Mouse (Mus musculus) heart, embryonic 16.5 days (tissue): ENCODE data around the gene Poln. TPM values are rescaled to one million over a fixed set of nuclear protein-coding genes. Genes with fewer than 3 reads are reported as not detected.
A peak's percentile ranks its signal among the peaks of the same experiment; 100 is the strongest.

Source experiments
- ATAC-seq: fragments of 200-750 bp; cut with Nextera tagmentation; replicated peaks from 2 replicates; pipeline ENCODE4 v1.8.0; 2017; ENCODE audit warnings: moderate number of reproducible peaks; ENCODE audit not compliant: insufficient read depth, low FRiP score; ENCODE audit errors: extremely low read depth
- H3K27ac ChIP-seq: fragments of 300-500 bp; sonication (generic); 2 replicates; pipeline ENCODE4 v1.5.1; 2014; ENCODE audit warnings: mild to moderate bottlenecking, low read length, control low read depth, moderate library complexity
- H3K27me3 ChIP-seq: fragments of 300-500 bp; sonication (generic); 2 replicates; pipeline ENCODE4 v1.6.1; 2014; ENCODE audit warnings: low read length, mixed read lengths; ENCODE audit not compliant: control insufficient read depth, insufficient read depth
- H3K36me3 ChIP-seq: fragments of 300-500 bp; sonication (generic); 2 replicates; pipeline ENCODE4 v1.6.1; 2014; ENCODE audit not compliant: control insufficient read depth, insufficient read depth
- H3K4me1 ChIP-seq: fragments of 300-500 bp; sonication (generic); 2 replicates; pipeline ENCODE4 v1.6.1; 2014; ENCODE audit warnings: low read length, mixed read lengths; ENCODE audit not compliant: control insufficient read depth, insufficient read depth
- H3K4me2 ChIP-seq: fragments of 300-500 bp; sonication (generic); 2 replicates; pipeline ENCODE4 v1.6.1; 2014; ENCODE audit warnings: low read depth, mild to moderate bottlenecking, control low read depth, low read length
- H3K4me3 ChIP-seq: fragments of 300-500 bp; sonication (generic); 2 replicates; pipeline ENCODE4 v1.5.1; 2014; ENCODE audit warnings: mild to moderate bottlenecking, control low read depth, low read length
- H3K9ac ChIP-seq: fragments of 300-500 bp; sonication (generic); 2 replicates; pipeline ENCODE4 v1.6.1; 2014; ENCODE audit warnings: low read length, control low read depth
- H3K9me3 ChIP-seq: fragments of 300-500 bp; sonication (generic); replicated peaks from 2 replicates; pipeline ENCODE4 v1.6.1; 2016; ENCODE audit warnings: low read length; ENCODE audit not compliant: control insufficient read depth
- WGBS: fragments of 180-500 bp; shearing (Covaris S2); extraction: QIAGEN DNeasy Blood & Tissue Kit; methylation state at CpG from one replicate; pipeline ENCODE4 v1.1.7; 2014; 5-methylcytosine and 5-hydroxymethylcytosine counted together
- polyA plus RNA-seq: library from polyadenylated mRNA; unstranded; fragments of >200 nt; fragmentation: Nextera tagmentation; extraction: Ambion mirVana; gene quantifications from 2 replicates; pipeline ENCODE4 v1.2.1, GENCODE M21; 2015

Gene Poln
- polyA plus RNA-seq, result 0.22 and 0.55 TPM in 2 replicates

- peak within 1 kb of the TSS; percentile 75 for H3K4me2 ChIP-seq
Measured at GRCm38 (mm10) chr5:34168950-34169891, at the start of gene Poln, which contains the start of gene Haus3. Gene Poln (minus strand): TSS chr5:34169448. Gene Haus3 (minus strand): TSS chr5:34169527.

GRCm38 (mm10) chr5:34218672-34219071 lies 49.4 kb upstream of the Poln start:
- H3K9me3 ChIP-seq, result no peaks in the 10 kb centered on the region
- H3K4me1 ChIP-seq, result peaks cover 24% of the 10 kb centered on the region
- H3K27me3 ChIP-seq, result peaks cover 4% of the 10 kb centered on the region
- H3K36me3 ChIP-seq, result no peaks in the 10 kb centered on the region
- no peak overlapping the region for H3K9ac ChIP-seq
- WGBS, result 58% methylated on average over 5 of the region's 5 CpGs
- H3K4me3 ChIP-seq, result no peak overlapping the region
- no peak for ATAC-seq
- H3K27ac ChIP-seq, result no peak overlapping the region
- no peak overlapping the region for H3K4me2 ChIP-seq

More at GRCm38 (mm10) chr5:34168950-34169891, at the start of gene Poln, which contains the start of gene Haus3:
- Histone ChIP-seq H3K4me3 (peak within 1 kb of the TSS; percentile 64), H3K4me1 (peaks cover 12% of the 10 kb centered on the region), H3K27ac (peak within 1 kb of the TSS; percentile 91), H3K36me3 (peaks cover 13% of the 10 kb centered on the region), H3K9ac (peak within 1 kb of the TSS; percentile 77), H3K27me3 (no peaks in the 10 kb centered on the region), H3K9me3 (no peaks in the 10 kb centered on the region)
- ATAC-seq, result peak; percentile 100
- WGBS, result under 1% methylated on average over 57 of the region's 57 CpGs

GRCm38 (mm10) chr5:34217756-34218155 lies 48.5 kb upstream of the Poln start:
- ATAC-seq, result peak; percentile 94
- Histone ChIP-seq H3K4me2 (peak overlapping the region; percentile 36), H3K4me3 (no peak overlapping the region), H3K9ac (peak overlapping the region; percentile 35; the same call in 1 of the 2 replicates), H3K27ac (peak overlapping the region; percentile 50; the same call in 1 of the 2 replicates), H3K36me3 (no peaks in the 10 kb centered on the region), H3K9me3 (no peaks in the 10 kb centered on the region), H3K4me1 (peaks cover 28% of the 10 kb centered on the region), H3K27me3 (peaks cover 2% of the 10 kb centered on the region)
- 25% methylated on average over 9 of the region's 9 CpGs for WGBS

- ATAC-seq, result no peak
- no peaks in the 10 kb centered on the region for H3K9me3 ChIP-seq
- H3K27me3 ChIP-seq, result peaks cover 5% of the 10 kb centered on the region
- no peak overlapping the region for H3K4me3 ChIP-seq
- no peak overlapping the region for H3K4me2 ChIP-seq
- no peak overlapping the region for H3K27ac ChIP-seq
- peaks cover 28% of the 10 kb centered on the region for H3K4me1 ChIP-seq
- no peaks in the 10 kb centered on the region for H3K36me3 ChIP-seq
- no peak overlapping the region for H3K9ac ChIP-seq
- 87% methylated on average over 7 of the region's 7 CpGs for WGBS
Measured at GRCm38 (mm10) chr5:34216025-34216424, 46.8 kb upstream of the Poln start.

GRCm38 (mm10) chr5:34213659-34214058 lies 44.4 kb upstream of the Poln start:
- Histone ChIP-seq H3K27ac (no peak overlapping the region), H3K4me3 (no peak overlapping the region), H3K4me2 (no peak overlapping the region), H3K9me3 (no peaks in the 10 kb centered on the region), H3K27me3 (peaks cover 5% of the 10 kb centered on the region; the same call in 1 of the 2 replicates), H3K36me3 (no peaks in the 10 kb centered on the region), H3K9ac (no peak overlapping the region), H3K4me1 (peaks cover 23% of the 10 kb centered on the region)
- no peak for ATAC-seq
- 32% methylated on average over 8 of the region's 8 CpGs for WGBS

- no peaks in the 10 kb centered on the region for H3K9me3 ChIP-seq
- WGBS, result 4% methylated on average over 1 of the region's 1 CpGs
- no peak; the same call in 1 of the 2 replicates for ATAC-seq
- H3K9ac ChIP-seq, result no peak overlapping the region
- no peak overlapping the region for H3K4me3 ChIP-seq
- H3K27me3 ChIP-seq, result 0 out of 2 replicates have a peak, but pooled peaks cover 3% of the 10 kb centered on the region
- H3K27ac ChIP-seq, result no peak overlapping the region
- no peaks in the 10 kb centered on the region for H3K36me3 ChIP-seq
- peaks cover 20% of the 10 kb centered on the region for H3K4me1 ChIP-seq
- H3K4me2 ChIP-seq, result no peak overlapping the region
Measured at GRCm38 (mm10) chr5:34210279-34210678, 41.0 kb upstream of the Poln start.

GRCm38 (mm10) chr5:34207503-34207902 lies 38.3 kb upstream of the Poln start:
- H3K4me3 ChIP-seq, result no peak overlapping the region
- H3K4me2 ChIP-seq, result no peak overlapping the region
- WGBS, result 50% methylated on average over 3 of the region's 3 CpGs
- H3K36me3 ChIP-seq, result no peaks in the 10 kb centered on the region
- peak overlapping the region; percentile 43 for H3K27ac ChIP-seq
- no peak for ATAC-seq
- no peak overlapping the region for H3K9ac ChIP-seq
- H3K27me3 ChIP-seq, result 0 out of 2 replicates have a peak, but pooled peaks cover 3% of the 10 kb centered on the region
- no peaks in the 10 kb centered on the region for H3K9me3 ChIP-seq
- H3K4me1 ChIP-seq, result peaks cover 11% of the 10 kb centered on the region

GRCm38 (mm10) chr5:34205788-34206187 lies 36.5 kb upstream of the Poln start:
- peak; percentile 46; the same call in 1 of the 2 replicates for ATAC-seq
- 15% methylated on average over 2 of the region's 2 CpGs for WGBS

GRCm38 (mm10) chr5:34204911-34205310 lies 35.7 kb upstream of the Poln start:
- Histone ChIP-seq H3K4me2 (no peak overlapping the region), H3K27me3 (no peaks in the 10 kb centered on the region), H3K36me3 (no peaks in the 10 kb centered on the region), H3K4me3 (no peak overlapping the region), H3K9me3 (no peaks in the 10 kb centered on the region), H3K9ac (no peak overlapping the region), H3K4me1 (peaks cover 24% of the 10 kb centered on the region), H3K27ac (no peak overlapping the region)
- 89% methylated on average over 2 of the region's 2 CpGs for WGBS
- no peak for ATAC-seq

More at GRCm38 (mm10) chr5:34205788-34206187, 36.5 kb upstream of the Poln start:
- Histone ChIP-seq H3K4me1 (peaks cover 24% of the 10 kb centered on the region), H3K36me3 (no peaks in the 10 kb centered on the region), H3K4me2 (no peak overlapping the region), H3K9ac (no peak overlapping the region), H3K27ac (no peak overlapping the region), H3K27me3 (no peaks in the 10 kb centered on the region), H3K9me3 (no peaks in the 10 kb centered on the region), H3K4me3 (no peak overlapping the region)
